Mouse (Mus musculus) ES-E14 (cell line): Measurements from ENCODE around the gene Dpm2. TPM values are rescaled to one million over a fixed set of nuclear protein-coding genes. Genes with fewer than 3 reads are reported as not detected.
A peak's percentile ranks its signal among the peaks of the same experiment; 100 is the strongest.

Source experiments
- DNase-seq: peaks from one replicate; pipeline ENCODE4 v3.0.0-alpha.2; 2013; ENCODE audit warnings: low read depth, low spot score
- H3K27ac ChIP-seq: 2 replicates; pipeline ENCODE4 v1.5.1; 2012; ENCODE audit warnings: low read depth, mild to moderate bottlenecking, low read length, moderate library complexity, mixed read lengths; ENCODE audit not compliant: poor library complexity, insufficient read depth, severe bottlenecking
- H3K36me3 ChIP-seq: 2 replicates; pipeline ENCODE4 v1.6.1; 2012; ENCODE audit warnings: mild to moderate bottlenecking, low read length, moderate library complexity, mixed read lengths; ENCODE audit not compliant: control insufficient read depth, poor library complexity, insufficient read depth, severe bottlenecking
- H3K4me1 ChIP-seq, 2 experiments: fragments of 150-350 bp in 1 of 2; sonication (generic) in 1 of 2; 2 replicates each; pipeline ENCODE4 v1.6.1; 2012; ENCODE audit warnings: low read length in 2 of 2, mild to moderate bottlenecking in 1 of 2, mixed read lengths in 1 of 2; ENCODE audit not compliant: control insufficient read depth in 2 of 2, insufficient read depth in 2 of 2, poor library complexity in 1 of 2
- H3K4me3 ChIP-seq, 2 experiments: fragments of 150-350 bp in 1 of 2; sonication (generic) in 1 of 2; 2 replicates each; pipeline ENCODE4 v1.5.1; 2012; ENCODE audit warnings: low read length in 2 of 2, low read depth in 1 of 2, mild to moderate bottlenecking in 1 of 2, mixed read lengths in 1 of 2; ENCODE audit not compliant: insufficient read depth in 1 of 2, poor library complexity in 1 of 2, severe bottlenecking in 1 of 2
- H3K9ac ChIP-seq: 2 replicates; pipeline ENCODE4 v1.6.1; 2012; ENCODE audit warnings: low read depth, mild to moderate bottlenecking, low read length, mixed read lengths; ENCODE audit not compliant: poor library complexity, insufficient read depth, severe bottlenecking
- H3K9me3 ChIP-seq: fragments of 150-350 bp; sonication (generic); 2 replicates; pipeline ENCODE4 v1.6.1; 2012; ENCODE audit warnings: low read depth, mild to moderate bottlenecking, low read length; ENCODE audit not compliant: control insufficient read depth, insufficient read depth
- CHD2 ChIP-seq: IDR thresholded peaks from 2 replicates; pipeline ENCODE4 v1.6.1; 2014; ENCODE audit warnings: mild to moderate bottlenecking, low read depth, low read length, inconsistent platforms
- HCFC1 ChIP-seq: IDR thresholded peaks from 2 replicates; pipeline ENCODE4 v1.6.1; 2012; ENCODE audit warnings: low read length, inconsistent platforms, borderline replicate concordance; ENCODE audit not compliant: insufficient read depth
- MAFK ChIP-seq: IDR thresholded peaks from 2 replicates; pipeline ENCODE4 v1.6.1; 2014; ENCODE audit warnings: mild to moderate bottlenecking, low read depth, low read length, inconsistent platforms; ENCODE audit not compliant: insufficient read depth
- ZC3H11A ChIP-seq: IDR thresholded peaks from 2 replicates; pipeline ENCODE4 v1.6.1; 2012; ENCODE audit warnings: low read depth, mild to moderate bottlenecking, inconsistent platforms, low read length, borderline replicate concordance
- ZNF384 ChIP-seq: IDR thresholded peaks from 2 replicates; pipeline ENCODE4 v1.6.1; 2012; ENCODE audit warnings: low read depth, low read length, inconsistent platforms
- in situ Hi-C, 2 experiments: fragments of 600-800 bp; cut with MboI; formaldehyde crosslinking; loops; one replicate each; pipeline ENCODE4 v1.15.1; 2025; ENCODE audit warnings: low sequenced_read_pairs in 2 of 2, inconsistent platforms in 1 of 2; ENCODE audit not compliant: unreplicated experiment in 2 of 2
- total RNA-seq: library from RNA; depleted of rRNA; stranded (reverse); fragments of 300-350 nt; gene quantifications from 2 replicates; pipeline ENCODE4 v1.2.3, GENCODE M21; 2012

The Dpm2 gene
- total RNA-seq, 1 experiment: 44.1 TPM

DNA sequence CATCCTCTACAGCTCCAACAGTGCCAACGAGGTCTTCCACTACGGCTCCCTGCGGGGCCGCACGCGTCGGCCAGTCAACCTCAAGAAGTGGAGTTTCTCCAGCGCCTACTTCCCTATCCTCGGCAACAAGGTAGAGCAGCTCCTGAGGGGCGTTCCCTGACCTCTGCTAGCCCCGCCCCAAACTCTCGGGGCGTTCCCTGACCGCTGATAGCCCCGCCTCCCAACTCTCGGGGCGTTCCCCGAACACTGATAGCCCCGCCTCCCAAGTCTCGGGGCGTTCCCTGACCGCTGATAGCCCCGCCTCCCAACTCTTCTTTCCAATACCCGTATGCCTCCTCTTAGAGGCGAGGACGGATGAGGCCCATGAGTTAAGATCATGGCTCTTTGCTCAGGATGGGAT lies 41.6 kb downstream of the Dpm2 start:
- peak overlapping the region in 1 of 2 experiments; percentile 24; a peak in 1 of 4 replicates for H3K4me3 ChIP-seq
- no peaks in the 10 kb centered on the region for H3K9me3 ChIP-seq
- H3K4me1 ChIP-seq: peaks cover 5 to 23% of the 10 kb centered on the region in 2 experiments; a peak in 3 of 4 replicates
- TF ChIP-seq ZC3H11A: no peak
- TF ChIP-seq ZNF384: no peak
- TF ChIP-seq HCFC1: no peak
- TF ChIP-seq CHD2: no peak
- TF ChIP-seq MAFK: no peak
- DNase-seq: peak; percentile 84
- no peak overlapping the region for H3K9ac ChIP-seq
- H3K36me3 ChIP-seq: peaks cover 18% of the 10 kb centered on the region; the same call in 1 of the 2 replicates
- in situ Hi-C loops: no loop called here
- H3K27ac ChIP-seq: no peak overlapping the region

DNA sequence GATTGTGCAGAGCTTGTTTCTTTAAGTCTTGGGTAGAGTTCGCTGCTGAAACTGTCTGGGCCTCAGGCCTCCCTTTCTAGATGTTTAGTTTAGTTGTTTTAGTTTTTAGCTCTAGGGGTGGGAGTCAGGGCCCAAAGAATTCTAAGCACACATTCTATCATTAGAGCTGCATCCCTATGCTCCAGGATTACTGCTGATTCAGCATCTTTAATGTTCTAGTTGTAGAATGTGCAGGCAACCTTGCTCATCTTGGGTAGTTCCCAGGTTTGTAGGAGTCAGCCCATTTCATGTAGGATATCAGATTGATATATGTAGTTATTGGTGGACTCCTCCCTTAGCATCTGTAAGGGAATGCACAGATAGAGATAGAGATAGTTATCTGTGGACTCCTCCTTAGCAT lies 46.5 kb downstream of the Dpm2 start:
- peak; percentile 93 for TF ChIP-seq MAFK
- TF ChIP-seq ZNF384: no peak
- no peak for TF ChIP-seq ZC3H11A
- TF ChIP-seq CHD2: no peak
- TF ChIP-seq HCFC1: no peak
- Histone ChIP-seq H3K4me1 (peaks cover 1 to 14% of the 10 kb centered on the region in 2 experiments; a peak in 2 of 4 replicates), H3K4me3 (no peak overlapping the region), H3K27ac (no peak overlapping the region), H3K9ac (no peak overlapping the region), H3K9me3 (no peaks in the 10 kb centered on the region), H3K36me3 (peaks cover 31% of the 10 kb centered on the region; the same call in 1 of the 2 replicates)
- no peak for DNase-seq
- in situ Hi-C loops: no loop called here

DNA sequence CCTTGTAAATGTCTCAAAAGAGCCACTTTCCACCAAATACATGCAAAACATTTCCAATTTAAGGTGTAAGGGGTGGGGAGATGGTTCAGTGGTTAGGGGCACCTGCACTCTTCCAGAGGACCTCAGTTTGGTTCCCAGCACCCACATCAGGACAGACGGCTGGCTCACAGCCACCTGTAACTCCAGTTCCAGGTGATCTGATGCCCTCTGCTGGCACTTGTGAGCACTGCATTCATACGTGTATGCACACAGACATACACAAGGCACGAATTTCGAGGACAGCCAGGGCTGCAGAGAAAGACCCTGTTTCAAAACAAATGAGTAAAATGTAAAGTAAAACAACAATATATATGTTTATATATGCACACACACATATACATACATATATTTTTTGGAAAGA lies 46.9 kb downstream of the Dpm2 start:
- no peak for DNase-seq
- Histone ChIP-seq H3K4me1 (peaks cover 1 to 14% of the 10 kb centered on the region in 2 experiments; a peak in 2 of 4 replicates), H3K9ac (no peak overlapping the region), H3K4me3 (no peak overlapping the region), H3K27ac (no peak overlapping the region), H3K9me3 (no peaks in the 10 kb centered on the region), H3K36me3 (peaks cover 31% of the 10 kb centered on the region; the same call in 1 of the 2 replicates)
- in situ Hi-C loops: no loop called here
- no peak for TF ChIP-seq ZNF384

GRCm38 (mm10) chr2:32618051-32618450 lies 47.4 kb downstream of the Dpm2 start:
- Histone ChIP-seq H3K4me3 (no peak overlapping the region), H3K27ac (no peak overlapping the region), H3K9ac (no peak overlapping the region), H3K9me3 (no peaks in the 10 kb centered on the region), H3K36me3 (peaks cover 28% of the 10 kb centered on the region; the same call in 1 of the 2 replicates), H3K4me1 (peaks cover 1 to 14% of the 10 kb centered on the region in 2 experiments; a peak in 2 of 4 replicates)
- DNase-seq: no peak
- in situ Hi-C loops: no loop called here
- TF ChIP-seq MAFK: no peak
- TF ChIP-seq ZNF384: no peak
- TF ChIP-seq HCFC1: no peak
- TF ChIP-seq ZC3H11A: no peak
- no peak for TF ChIP-seq CHD2

GRCm38 (mm10) chr2:32620682-32621516 lies 50.2 kb downstream of the Dpm2 start:
- Histone ChIP-seq H3K36me3 (peaks cover 19% of the 10 kb centered on the region; the same call in 1 of the 2 replicates), H3K9me3 (no peaks in the 10 kb centered on the region), H3K4me3 (no peak overlapping the region), H3K9ac (0 out of 2 replicates have a peak overlapping the region, but pooled peaks have one; percentile 3), H3K27ac (no peak overlapping the region), H3K4me1 (peaks cover 0 to 25% of the 10 kb centered on the region in 2 experiments; a peak in 1 of 4 replicates)
- in situ Hi-C loops: no loop called here
- TF ChIP-seq MAFK (no peak), ZNF384 (no peak), HCFC1 (no peak), CHD2 (no peak), ZC3H11A (no peak)
- no peak for DNase-seq
